Mouse (Mus musculus) frontal cortex, adult 2 months (tissue): ENCODE data around the gene Nudcd2. TPM values are rescaled to one million over a fixed set of nuclear protein-coding genes. Genes with fewer than 3 reads are reported as not detected.
"Not testable (repeated sequence)": the region's sequence is repeated elsewhere in the genome, so short reads cannot be mapped to it uniquely, and the experiment has no call there.

Experiments
- DNase-seq, 2 experiments: peaks; one replicate each; pipeline ENCODE4 v3.0.0; 2022; ENCODE audit warnings: low spot score in 1 of 2; ENCODE audit errors: extremely low spot score in 1 of 2
- polyA plus RNA-seq: library from polyadenylated mRNA; depleted of rRNA; stranded (reverse); fragments of >200 nt; gene quantifications from 2 replicates; pipeline ENCODE4 v1.2.3, GENCODE M21; 2012; rRNA removed

Nudcd2 gene
- polyA plus RNA-seq = 17.4 and 25.3 TPM in 2 replicates

DNA sequence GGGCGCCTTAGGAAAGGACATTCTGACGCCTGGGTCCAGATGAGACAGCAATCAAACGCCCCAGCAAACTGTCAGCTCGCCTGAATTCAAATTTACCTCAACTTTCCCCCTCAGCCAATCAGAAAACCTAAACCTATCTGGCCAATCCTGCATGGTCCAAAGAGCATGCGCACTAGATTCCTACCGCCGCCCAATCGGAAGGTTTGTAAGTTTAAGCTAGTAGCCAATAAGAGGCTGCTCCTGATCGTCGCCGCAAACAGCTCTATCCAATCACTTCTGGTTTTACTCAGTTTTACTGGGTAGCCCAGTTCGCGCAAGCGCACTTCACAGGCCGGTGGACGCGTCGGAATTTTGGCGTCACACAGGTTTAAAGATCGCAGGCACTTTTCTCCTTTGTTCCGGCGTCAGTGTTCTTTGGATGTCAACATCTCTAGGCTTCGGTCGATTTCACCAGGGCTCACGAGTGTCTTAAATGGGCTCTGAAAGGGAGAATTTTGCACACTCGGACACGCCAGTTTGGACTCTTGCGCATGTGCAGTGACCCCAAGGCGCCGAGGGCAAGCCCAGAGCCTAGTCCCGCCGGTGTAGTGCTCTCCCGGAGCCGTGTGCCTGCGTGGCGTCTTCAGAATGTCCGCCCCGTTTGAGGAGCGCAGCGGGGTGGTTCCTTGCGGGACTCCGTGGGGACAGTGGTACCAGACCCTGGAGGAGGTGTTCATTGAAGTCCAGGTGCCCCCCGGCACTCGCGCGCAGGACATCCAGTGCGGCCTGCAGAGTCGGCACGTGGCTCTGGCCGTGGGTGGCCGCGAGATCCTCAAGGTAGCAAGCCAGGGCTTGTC is at the start of gene Nudcd2, which contains the start of gene Hmmr:
Nudcd2 (plus strand) TSS at position 329 of the 836 bp plus-strand sequence.
Hmmr (minus strand) TSS at position 84 of the 836 bp plus-strand sequence.
- peak; percentile 97 to 98 for DNase-seq

- no peak for DNase-seq
These were observed 42.9 kb upstream of the Nudcd2 start for GRCm38 (mm10) chr11:40690444-40691127.

GRCm38 (mm10) chr11:40692101-40692509 is 41.4 kb upstream of the Nudcd2 start:
- no peak for DNase-seq

- DNase-seq = peak; percentile 89 to 96
These were observed 40.7 kb upstream of the Nudcd2 start for GRCm38 (mm10) chr11:40692511-40693365.

GRCm38 (mm10) chr11:40693366-40693951 is 40.0 kb upstream of the Nudcd2 start:
- peak in 1 of 2 experiments; percentile 61 for DNase-seq

GRCm38 (mm10) chr11:40694311-40695087 is 39.0 kb upstream of the Nudcd2 start:
- peak in 1 of 2 experiments; percentile 65 for DNase-seq

- no peak for DNase-seq
These were observed 38.4 kb upstream of the Nudcd2 start, which contains the start of gene Mat2b for GRCm38 (mm10) chr11:40695103-40695502. TSS of gene Mat2b (minus strand) at chr11:40695203.

- not testable (repeated sequence) for DNase-seq
These were observed 23.6 kb upstream of the Nudcd2 start for GRCm38 (mm10) chr11:40709899-40710298.

DNA sequence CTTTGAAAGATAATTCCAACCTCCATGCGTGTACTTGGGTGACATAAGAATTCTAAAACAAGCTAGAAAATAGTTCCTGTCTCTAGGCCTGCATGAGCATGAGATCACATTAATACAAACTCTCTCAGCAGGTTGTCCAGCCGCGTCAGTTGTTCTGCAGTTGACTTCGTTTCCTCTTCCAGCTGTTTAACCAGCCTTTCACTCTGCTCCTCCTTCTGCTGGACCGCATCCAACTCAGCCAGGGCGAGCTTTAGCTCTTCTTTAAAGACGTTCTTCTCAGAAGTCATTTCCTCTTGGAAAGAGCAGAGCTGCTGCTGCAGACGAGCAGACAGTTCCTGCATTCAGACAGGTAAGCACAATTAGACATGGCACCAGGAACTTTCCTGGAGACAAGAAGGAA is 19.6 kb upstream of the Nudcd2 start:
- no peak for DNase-seq

DNA sequence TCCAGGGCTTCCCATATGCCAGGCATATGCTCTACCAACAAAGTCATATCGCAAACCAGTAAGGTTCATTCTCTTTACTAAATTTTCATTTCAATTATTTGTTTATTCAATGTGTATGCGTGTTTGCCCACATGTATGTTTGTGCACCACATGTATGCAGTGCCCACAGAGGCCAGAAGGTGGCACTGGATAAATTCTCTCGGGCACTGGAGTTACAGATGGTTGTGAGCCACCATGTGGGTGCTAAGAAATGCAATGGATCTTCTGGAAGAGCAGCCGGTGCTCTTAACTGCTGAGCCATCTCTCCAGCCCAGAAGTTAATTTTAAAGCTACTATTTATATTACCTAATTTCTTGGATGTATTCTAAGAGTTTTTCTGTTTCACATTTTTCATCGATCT is 17.9 kb upstream of the Nudcd2 start:
- DNase-seq = no peak

DNA sequence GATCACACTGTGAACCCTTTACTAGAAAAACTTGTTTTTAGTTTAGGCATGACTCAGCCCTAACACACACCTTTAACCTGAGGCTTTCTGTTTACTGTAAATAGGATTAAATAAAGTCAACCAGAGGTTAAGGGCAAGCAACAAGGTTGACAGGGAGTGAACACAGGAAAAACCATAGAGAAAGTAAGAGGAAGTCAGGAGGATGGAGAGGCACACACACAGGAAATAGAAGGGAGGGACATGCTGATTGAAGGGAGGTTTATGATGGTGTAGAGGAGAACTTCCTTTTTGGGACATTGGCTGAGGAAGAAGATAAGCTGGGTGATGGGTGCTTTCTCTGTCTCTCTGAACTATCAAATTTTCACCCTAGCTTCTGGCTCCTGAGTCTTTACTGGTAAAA is 15.1 kb upstream of the Nudcd2 start:
- no peak for DNase-seq

DNA sequence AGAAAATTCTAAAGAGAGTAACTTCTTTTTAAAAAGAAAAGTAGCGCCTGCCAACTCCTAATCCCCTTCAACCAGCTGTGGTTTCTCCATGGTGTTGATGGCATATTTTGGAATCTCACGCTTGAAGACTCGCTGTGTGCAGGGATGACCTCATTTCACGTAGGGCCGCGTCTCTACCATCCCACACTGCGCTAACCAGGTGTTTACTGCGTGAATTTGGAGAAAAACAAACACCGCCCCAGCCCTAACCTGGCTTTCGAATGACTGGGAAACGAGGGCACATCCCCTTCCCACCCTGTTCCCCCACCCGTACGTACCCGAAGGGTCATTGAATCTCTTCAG is 499 bp upstream of the Nudcd2 start:
- no peak for DNase-seq

GRCm38 (mm10) chr11:40734251-40734752 is 835 bp downstream of the Nudcd2 start:
- DNase-seq = no peak

GRCm38 (mm10) chr11:40737369-40737768 is 3.9 kb downstream of the Nudcd2 start:
- DNase-seq = no peak

DNA sequence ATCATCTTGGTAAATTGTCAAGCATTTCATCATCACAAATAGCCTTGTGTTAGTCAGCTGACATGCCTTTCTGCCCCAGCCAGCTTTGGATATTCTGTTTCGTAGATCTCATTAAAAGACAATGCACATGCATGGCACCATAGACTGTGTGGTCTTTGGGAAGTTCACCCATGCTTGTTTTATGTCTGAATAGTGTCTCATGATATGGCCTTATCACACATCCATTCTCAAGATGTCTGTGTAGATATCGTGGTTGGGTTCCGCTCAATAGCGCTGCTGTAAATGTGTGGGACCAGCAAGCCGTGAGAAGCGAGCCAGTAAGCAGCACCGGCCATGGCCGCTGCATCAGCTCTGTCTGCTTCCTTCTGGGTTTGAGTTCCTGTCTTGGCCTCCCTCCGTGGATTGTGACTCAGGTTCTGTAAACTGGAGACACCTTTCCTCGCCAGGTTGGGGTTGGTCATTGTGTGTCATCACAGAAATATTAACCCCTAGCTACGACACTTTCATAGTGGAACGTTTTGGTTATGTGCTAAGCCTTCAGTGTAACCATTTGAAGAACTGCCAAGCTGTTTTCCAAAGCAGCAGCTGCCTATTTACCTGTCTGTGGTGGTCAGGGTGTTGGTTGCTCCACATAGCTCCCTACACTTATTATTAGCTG is 8.3 kb downstream of the Nudcd2 start:
- no peak for DNase-seq

GRCm38 (mm10) chr11:40744348-40744747 is 10.9 kb downstream of the Nudcd2 start:
- DNase-seq = no peak

- no peak for DNase-seq
These were observed 12.9 kb downstream of the Nudcd2 start for GRCm38 (mm10) chr11:40746361-40746760.

- DNase-seq = no peak
These were observed 14.2 kb downstream of the Nudcd2 start for GRCm38 (mm10) chr11:40747716-40748115.

DNA sequence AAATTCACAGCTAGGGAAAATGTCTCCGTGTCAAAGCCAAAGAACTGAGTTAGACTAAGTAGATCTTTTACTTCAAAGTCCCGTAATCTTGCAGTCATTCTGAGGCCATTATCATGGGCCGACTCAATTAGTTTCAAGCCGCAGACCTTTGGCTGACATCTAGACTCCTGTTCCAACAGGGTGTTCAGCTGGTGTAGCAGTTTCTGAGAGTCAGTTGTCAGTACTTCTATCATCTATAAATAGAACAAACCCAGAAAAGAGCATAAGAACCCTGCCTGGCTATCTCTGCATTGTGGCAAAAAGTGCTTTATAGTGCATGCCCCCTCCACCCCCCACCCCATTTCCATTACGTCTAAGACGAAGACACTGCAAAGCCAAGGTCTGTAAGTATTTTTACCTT is 20.4 kb downstream of the Nudcd2 start:
- DNase-seq = no peak
